Mouse (Mus musculus): ENCODE measurements around the gene Pnpla2. TPM values are rescaled to one million over a fixed set of nuclear protein-coding genes. Genes with fewer than 3 reads are reported as not detected.
A peak's percentile ranks its signal among the peaks of the same experiment; 100 is the strongest.
"Not testable (repeated sequence)": the region's sequence is repeated elsewhere in the genome, so short reads cannot be mapped to it uniquely, and the experiment has no call there.

The Pnpla2 gene
- total RNA-seq, 2 experiments from 2014 or later, result 23.6 to 24.8 TPM

- not testable (repeated sequence) for DNase-seq (ENCODE audit: low spot score in 2 of 2)
Observed at GRCm38 (mm10) chr7:141446374-141446773, 8.6 kb upstream of the Pnpla2 start.

DNA sequence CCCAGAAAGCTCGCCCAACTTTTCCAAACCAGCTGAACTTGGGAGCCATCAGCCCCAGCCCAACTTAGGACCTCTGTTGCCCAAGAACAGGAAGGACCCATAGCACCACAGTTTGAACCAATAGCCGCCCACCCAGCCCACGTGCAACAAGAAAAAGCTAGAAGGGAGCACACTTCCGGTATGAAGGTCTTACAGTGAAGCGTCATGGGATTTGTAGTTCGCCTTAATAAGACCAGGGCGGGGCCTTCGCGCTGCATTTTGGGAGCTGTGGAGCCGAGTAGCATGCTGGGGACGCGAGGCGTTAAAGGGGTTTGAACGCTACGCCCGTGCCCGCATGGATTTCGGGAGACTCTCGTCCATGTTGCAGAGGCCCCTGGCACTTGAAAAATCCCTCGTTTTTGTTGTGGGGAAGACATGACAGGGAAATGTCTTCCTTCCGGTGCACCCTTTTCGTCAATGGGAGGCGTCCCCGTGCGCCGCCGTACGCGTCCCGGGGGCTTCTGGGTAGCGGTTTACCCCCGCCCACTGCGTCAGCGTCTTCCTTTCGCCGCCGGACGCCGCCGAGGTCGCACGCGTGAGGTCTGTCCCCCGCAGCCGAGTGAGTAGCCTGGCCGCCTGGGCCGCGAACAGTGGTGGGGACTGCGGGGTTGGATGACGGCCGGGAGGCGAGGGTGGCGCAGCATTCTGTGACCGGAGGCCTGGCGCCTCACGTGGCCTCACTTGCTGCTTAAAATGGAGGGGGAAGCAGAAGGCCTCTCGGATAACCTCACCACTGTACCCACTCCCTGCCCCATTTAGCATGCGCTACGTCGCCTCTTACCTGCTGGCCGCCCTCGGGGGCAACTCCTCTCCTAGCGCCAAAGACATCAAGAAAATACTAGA lies 7.6 kb upstream of the Pnpla2 start, which contains the start of gene Rplp2:
Gene Rplp2, plus strand, starts transcription at position 261 of the 882 bp plus-strand sequence.
- DNase-seq (ENCODE audit: low spot score in 2 of 2), result peak; percentile 94 to 95

DNA sequence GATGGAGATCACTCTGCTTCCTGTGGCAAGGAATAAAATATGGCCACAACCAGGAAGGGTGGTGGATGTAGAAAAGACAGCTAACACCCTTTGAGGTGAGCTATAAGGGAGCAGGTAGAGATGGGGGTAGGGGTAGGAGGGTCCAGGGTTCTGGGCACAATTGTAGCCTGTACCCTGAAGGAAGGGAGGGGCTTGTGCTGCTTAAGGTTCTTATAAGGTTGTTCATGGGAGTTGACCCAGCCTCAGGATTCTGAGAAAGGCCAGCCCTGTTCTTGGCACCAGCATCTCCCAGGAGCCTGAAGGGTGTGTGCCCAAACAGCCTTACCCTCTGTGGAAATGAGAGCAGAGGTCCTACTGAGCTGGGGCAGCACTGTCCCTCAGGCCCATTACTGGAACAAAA lies 3.1 kb upstream of the Pnpla2 start:
- DNase-seq (ENCODE audit: low spot score in 2 of 2), result no peak

- DNase-seq (ENCODE audit: low spot score in 2 of 2), result no peak
Observed at GRCm38 (mm10) chr7:141453636-141454035, 1.4 kb upstream of the Pnpla2 start.

- DNase-seq (ENCODE audit: low spot score in 2 of 2), result no peak
Observed at GRCm38 (mm10) chr7:141455610-141456314, 764 bp downstream of the Pnpla2 start.

GRCm38 (mm10) chr7:141456739-141457138 lies 1.7 kb downstream of the Pnpla2 start:
- DNase-seq (ENCODE audit: low spot score in 2 of 2), result no peak

GRCm38 (mm10) chr7:141457236-141457635 lies 2.2 kb downstream of the Pnpla2 start:
- no peak for DNase-seq (ENCODE audit: low spot score in 2 of 2)

GRCm38 (mm10) chr7:141457986-141458660 lies 3.1 kb downstream of the Pnpla2 start:
- peak in 1 of 2 experiments; percentile 46 for DNase-seq (ENCODE audit: low spot score in 2 of 2)

DNA sequence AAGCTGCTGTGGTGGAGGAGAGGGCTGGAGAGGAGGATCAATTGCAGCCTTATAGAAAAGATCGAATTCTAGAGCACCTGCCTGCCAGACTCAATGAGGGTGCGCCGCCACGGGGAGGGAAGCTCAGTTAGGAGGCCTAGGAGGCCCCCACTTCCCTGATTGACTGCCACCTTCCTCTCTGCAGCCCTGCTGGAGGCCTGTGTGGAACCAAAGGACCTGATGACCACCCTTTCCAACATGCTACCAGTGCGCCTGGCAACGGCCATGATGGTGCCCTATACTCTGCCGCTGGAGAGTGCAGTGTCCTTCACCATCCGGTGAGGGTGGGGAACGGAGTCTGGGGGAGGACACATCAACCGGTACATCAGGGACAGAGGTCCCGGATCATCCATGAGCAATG lies 3.7 kb downstream of the Pnpla2 start:
- no peak for DNase-seq (ENCODE audit: low spot score in 2 of 2)

- no peak for DNase-seq (ENCODE audit: low spot score in 2 of 2)
Observed at GRCm38 (mm10) chr7:141459301-141459711, 4.3 kb downstream of the Pnpla2 start.

GRCm38 (mm10) chr7:141460001-141460390 lies 5.0 kb downstream of the Pnpla2 start:
- DNase-seq (ENCODE audit: low spot score in 2 of 2), result no peak

GRCm38 (mm10) chr7:141460391-141461113 lies 5.6 kb downstream of the Pnpla2 start, which contains the start of gene Cracr2b:
Gene Cracr2b (plus strand): TSS chr7:141461094.
- DNase-seq (ENCODE audit: low spot score in 2 of 2), result no peak

GRCm38 (mm10) chr7:141461521-141462332 lies 6.7 kb downstream of the Pnpla2 start:
- DNase-seq (ENCODE audit: low spot score in 2 of 2), result no peak

GRCm38 (mm10) chr7:141462333-141462821 lies 7.4 kb downstream of the Pnpla2 start:
- DNase-seq (ENCODE audit: low spot score in 2 of 2), result no peak

DNA sequence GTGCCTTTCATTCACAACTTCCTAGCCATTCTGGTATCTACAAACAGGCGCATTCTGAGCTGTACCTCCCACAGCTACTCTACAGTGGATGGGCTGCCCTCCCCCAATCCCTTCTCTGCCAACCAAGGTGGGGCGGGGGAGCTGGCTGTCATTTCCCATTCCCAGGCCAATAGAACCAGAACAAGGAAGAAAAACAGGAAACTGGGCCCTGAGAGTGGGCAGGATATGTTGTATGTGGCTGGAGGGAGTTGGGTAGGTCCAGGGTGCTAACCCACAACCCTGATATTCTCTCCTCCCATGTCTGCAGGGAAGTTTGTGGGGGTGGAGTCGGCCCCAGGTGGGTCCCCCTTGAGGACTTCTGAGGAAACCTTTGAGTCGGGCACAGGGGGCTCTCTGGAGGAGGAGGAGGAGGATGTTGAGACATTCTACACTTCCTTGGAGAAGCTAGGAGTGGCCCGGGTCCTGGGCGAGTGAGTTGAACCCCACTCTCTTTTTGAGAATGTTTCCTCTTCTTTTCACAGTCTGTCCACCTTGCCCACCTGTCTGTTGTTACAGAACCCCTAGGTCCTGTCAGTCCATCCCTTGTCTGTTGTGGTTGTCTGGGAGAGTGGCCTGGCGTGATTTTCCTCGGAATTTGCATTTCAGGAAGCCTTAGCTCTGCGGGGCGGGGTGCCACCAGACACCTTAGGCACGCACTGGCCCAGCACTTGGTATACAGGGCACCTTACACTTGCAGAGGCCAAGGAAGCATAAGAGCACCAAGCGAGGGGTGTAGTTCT lies 9.0 kb downstream of the Pnpla2 start:
- no peak for DNase-seq (ENCODE audit: low spot score in 2 of 2)

GRCm38 (mm10) chr7:141464603-141465201 lies 9.7 kb downstream of the Pnpla2 start:
- DNase-seq (ENCODE audit: low spot score in 2 of 2), result no peak

GRCm38 (mm10) chr7:141465388-141466044 lies 10.5 kb downstream of the Pnpla2 start:
- no peak for DNase-seq (ENCODE audit: low spot score in 2 of 2)

DNA sequence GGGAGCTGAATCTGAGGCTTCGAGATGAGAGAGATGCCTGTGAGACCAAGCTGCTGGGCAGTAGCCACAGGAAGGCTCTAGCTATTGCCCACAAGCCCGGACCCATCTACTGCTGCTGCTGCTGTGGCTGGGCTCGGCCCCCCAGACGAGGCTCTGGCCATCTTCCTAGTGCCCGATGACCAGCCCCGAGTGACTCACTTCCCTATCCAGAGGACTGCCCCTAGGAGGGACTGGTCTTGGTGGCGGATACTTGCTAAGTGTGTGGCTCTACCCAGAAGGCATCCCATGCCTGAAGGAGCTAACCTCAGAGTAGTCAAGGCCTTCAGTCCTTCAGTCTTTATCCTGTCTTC lies 11.0 kb downstream of the Pnpla2 start:
- no peak for DNase-seq (ENCODE audit: low spot score in 2 of 2)

All from left cerebral cortex, adult 18-20 months (tissue).